Mouse (Mus musculus) retina, embryonic 14.5 days (tissue): Measurements from ENCODE around the gene Ptdss2.

Source experiments
- DNase-seq: peaks from one replicate; pipeline ENCODE4 v3.0.0-alpha.2; 2015; ENCODE audit warnings: low spot score

The Ptdss2 gene

DNA sequence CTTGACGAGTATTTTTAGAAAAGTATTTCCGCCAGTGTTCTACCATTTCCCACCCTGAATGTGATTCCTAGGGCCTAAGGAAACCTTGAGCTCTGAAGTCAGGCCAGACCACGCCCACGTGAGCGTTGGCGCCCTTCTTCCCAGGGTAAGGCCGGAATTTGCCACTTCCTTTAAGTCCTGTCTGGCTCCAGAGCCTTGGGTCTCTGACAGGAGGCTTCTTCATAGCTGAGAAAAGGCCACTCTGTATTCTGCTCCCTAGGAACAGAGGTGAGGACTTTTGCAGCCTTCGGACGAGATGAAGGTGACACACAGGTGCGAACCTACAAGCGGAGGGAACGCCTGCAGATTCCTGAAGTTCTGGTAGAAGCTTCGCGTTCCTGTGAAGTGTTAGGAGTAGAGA is at the start of gene Ptdss2:
TSS of gene Ptdss2 (plus strand) at position 138 of the 400 bp plus-strand sequence.
- no peak for DNase-seq

DNA sequence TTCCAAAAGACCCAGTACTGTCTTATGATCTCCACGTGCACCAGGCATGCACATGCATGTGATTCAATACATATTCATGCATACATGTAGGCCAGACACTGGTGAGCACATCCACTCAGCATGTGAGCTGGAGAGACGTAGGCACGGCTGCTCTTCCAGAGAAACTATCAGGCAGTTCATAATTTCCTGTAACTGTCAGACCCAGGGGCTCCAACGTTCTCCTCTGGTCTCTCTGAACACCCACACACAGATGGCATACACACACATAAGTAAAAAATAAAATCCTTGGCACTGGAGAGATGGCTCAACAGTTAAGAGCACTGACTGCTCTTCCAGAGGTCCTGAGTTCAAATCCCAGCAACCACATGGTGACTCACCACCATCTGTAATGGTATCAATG is 48.4 kb upstream of the Ptdss2 start:
- DNase-seq = no peak

DNA sequence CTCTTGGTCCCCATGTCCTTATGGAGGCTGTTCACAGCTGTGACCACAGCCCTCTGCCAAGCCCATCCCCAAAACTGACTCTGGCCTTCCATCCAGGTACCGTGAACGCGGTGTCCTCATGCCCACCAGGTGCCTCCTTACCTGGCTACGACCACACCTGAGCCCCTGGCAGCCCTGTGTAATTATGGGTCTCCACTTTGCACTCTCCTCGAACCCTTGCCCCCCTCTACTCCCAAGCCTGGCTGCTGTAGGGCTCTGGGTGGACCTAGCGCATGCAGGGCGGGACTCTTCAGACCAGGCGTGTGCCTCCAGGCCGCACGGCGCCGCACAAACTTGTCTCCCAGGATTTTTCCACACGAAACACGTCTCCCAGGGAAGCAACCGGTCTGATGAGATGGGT is 44.3 kb upstream of the Ptdss2 start, which contains the start of gene Pkp3:
TSS of gene Pkp3 (plus strand) at position 378 of the 400 bp plus-strand sequence.
- DNase-seq = no peak

DNA sequence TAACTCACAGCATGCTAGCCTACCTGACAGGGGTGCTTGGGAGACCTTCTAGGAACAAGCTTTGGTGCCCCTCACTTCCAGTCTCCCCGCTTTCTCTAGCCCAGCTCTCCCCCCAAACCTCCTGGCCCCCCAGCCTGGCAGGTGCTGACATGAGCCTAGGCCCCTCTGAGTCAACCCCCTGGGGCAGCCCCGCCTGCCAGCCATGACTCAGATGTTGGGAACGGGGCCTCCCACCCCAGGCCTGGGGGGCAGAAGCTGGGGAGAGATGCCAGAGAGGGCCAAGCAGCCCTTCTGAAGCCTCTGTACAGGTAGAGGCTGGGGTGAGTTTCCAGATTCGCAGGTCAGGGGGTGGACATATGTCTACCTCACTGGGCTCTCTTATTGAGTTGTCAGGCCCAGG is 43.3 kb upstream of the Ptdss2 start:
- DNase-seq = no peak

DNA sequence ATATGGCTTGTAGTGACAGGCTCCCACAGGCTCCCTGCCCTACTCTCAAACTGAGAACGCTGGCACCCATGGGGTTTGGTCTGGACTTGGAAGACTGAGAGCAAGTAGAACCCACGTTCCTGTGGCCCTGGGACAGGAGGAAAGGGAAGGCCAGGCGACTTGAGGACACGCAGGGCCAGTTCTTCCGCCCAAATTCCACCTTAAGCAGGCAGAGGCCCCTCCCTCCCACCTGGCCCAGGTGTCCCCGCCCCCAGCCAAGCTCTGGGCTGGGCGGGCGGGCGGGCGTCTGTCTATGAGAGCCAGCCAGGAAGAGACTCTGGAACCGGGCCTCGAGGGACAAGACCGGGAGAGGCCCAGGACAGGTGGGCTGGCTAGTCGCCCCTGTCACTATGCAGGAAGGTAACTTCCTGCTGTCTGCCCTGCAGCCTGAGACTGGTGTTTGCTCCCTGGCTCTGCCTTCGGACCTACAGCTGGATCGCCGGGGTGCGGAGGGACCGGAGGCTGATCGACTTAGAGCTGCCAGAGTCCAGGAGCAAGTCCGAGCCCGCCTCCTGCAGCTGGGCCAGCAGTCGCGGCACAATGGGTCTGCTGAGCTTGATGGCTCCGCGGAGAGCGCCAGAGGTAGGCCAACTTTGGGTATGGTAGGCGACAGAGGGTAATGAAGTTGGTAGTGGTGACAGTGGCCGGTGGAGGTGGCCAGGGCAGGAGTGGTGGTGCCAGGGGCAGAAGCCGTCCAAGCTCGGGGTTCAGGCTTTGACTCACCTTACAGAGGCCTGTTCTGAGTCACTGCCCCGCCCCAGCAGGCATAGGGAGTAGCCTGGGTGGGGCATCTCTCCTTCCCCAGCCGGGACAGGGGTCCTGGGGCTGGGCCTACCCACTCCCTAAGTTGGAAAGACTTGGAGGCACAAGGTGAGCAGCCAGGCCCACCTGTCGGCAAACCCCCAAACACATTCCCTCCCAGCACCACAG is 42.4 kb upstream of the Ptdss2 start:
- DNase-seq = no peak

DNA sequence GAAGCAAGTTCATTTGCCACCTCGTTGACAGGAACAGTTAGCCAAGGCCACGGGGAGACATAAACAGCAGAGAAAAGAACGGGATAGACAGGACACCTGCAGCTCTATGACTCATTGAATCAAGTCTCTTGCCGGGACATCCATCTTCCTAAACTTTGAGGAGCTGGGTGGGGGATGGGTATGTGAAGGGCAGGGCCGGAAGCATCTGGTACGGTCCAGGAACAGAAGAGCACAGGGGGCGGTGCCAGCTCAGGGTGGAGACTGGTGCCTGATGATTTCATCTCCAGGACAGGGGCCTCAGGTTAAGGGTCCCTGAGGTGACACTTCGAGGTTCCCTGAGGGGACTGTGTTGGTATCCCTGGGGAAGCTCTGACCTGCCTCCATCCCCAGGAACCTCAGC is 34.3 kb upstream of the Ptdss2 start:
- DNase-seq = no peak

DNA sequence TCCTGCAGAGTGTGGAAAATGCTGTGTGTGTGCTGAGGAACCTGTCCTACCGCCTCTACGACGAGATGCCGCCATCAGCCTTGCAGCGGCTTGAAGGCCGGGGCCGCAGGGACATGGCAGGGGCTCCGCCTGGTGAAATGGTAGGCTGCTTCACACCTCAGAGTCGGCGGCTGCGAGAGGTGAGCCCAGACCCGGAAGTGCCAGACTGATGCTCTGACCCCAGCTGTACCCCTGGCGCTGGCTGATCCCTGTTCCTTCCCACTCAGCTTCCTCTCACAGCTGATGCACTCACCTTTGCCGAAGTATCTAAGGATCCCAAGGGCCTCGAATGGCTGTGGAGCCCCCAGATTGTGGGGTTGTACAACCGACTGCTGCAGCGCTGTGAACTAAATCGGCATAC is 33.7 kb upstream of the Ptdss2 start:
- DNase-seq = no peak

DNA sequence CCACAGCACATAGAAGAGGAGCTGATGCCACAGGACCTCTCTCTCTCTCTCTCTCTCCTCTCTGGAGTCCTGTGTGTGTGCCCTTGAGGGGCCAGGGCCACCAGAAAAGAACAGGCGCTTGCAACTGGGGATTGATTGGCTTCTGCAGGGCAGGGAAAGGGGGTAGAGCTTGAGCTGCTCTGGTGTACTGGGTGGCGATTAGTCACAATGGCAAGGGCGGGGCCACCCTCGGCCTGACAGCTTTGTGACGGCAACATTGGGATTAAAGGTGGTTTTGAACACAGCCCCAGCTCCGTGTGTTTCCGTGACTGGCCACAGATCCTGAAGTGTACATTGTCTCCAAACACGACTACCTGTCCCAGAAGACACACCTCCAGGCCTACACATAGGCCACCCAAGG is 32.0 kb upstream of the Ptdss2 start:
- no peak for DNase-seq

DNA sequence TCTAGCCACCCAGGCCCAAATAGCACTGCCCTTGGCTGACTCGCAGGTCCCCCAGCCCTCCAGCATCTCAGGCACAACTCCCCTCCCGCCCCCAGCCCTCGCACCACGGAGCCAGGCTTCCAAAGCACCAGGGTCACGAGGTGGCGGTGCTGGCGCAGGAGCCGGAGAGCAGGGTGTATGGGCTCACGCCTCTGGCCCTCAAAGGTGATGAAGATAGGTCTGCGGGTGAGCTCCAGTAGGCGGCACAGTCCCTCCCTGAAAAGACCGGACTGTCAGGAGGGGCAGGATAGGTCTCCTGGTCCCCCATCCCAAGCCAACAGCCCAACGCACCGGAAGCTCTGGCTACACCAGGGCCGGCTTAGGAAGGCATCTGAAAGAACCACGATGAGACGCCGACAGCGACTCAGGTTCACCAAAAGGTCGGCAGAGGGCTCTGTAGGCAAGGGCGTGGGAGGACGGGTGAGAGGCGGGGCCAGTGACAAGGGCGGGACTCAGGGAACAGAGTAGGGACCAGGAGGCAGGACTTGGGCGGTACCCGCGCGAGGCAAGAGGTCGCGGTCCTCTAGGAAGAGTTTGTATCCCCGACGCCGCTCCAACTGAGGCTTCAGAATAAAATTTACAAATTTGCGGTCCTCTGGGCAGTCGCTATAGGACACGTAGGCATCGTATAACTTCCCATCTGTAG is 30.0 kb upstream of the Ptdss2 start:
- DNase-seq = peak; percentile 86

DNA sequence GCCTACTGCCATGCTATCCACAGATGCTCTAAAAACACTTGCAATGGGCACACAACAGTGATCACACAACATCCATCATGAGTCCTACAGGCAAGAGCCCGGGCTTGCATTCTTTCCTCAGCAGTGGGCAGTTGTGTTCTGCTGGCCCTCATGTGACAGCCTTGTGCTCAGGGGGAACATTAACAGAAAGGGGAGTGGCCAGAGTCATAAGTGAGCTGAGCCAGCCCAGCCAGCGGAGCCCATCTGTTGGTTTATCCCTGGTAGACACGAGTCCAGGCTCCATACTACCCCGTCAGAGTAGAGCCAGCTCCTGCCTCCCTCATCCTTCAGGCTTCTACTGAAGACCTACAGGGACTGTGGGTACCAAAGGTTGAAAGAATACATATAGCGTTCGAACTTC is 28.2 kb upstream of the Ptdss2 start:
- DNase-seq = no peak

DNA sequence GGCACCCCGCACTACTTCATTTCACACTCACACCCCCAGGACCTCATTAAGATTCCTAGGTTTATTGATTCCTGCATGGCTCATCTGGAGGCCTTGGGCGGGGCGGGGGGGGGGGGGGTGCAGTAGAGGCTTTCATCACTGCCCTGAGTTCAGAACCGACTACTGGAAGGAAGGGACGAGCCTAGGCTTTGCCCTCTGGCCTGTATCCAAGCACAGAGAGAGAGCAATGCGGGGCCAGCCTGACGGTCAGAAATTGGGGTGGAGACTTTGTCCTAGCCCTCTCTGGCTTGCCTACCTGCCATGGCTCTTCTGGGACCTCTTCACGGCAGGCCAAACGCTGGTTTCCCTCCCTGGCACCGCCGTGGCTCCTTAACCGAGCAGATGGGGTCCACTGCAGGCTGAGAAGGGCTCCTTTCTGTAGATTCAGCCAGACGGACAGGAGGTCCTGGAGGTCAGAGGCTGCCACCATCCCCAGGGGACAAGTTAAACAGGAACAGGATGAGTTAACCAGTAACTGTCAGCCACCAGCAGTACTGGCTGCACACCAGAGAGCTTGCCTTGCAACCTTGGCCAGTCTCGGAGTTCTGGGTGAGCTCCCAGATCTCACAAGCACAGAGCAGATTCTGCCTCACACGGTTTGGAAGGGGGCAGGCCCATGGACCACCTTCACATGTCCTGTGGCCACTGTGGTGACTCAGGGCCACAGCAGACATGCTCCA is 27.5 kb upstream of the Ptdss2 start:
- no peak for DNase-seq

DNA sequence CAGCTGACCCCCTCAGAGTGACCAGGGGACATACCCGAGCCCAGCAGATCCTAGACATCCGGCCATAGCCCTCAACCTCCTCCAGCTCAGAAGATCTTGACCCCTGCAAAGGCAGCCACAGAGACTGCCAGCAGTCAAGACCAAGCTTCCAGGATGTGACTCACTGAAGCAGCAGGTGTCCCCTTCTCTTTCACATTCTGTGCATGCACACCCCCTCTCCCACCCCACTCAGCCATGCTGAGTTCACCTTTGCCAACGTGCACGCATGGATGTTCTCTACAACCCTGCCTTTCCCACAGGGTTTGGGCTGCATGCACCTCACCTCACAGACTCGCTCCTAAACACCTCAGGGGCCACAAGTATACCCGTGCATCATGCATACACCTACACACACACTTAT is 26.2 kb upstream of the Ptdss2 start:
- DNase-seq = no peak

DNA sequence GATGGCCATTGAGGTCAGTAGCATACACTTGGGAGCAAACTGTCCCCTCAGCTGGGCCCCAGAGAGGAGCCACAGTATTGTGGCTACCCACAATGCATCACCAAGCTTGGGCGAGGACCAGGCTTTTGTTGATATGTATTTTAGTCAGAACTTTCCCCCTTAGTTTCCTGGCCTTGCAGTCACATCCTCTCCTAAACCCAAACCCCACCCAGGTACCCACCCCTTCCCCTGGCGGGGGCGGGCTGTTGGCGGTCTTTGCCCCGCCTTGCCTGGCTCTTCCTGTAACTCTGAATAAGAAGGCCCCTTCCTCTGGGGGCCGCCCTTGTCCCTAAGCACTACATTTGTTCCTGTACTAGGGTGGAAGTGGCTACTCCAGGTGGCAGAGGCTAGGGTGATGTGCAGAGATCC is 25.5 kb upstream of the Ptdss2 start:
- DNase-seq = no peak

DNA sequence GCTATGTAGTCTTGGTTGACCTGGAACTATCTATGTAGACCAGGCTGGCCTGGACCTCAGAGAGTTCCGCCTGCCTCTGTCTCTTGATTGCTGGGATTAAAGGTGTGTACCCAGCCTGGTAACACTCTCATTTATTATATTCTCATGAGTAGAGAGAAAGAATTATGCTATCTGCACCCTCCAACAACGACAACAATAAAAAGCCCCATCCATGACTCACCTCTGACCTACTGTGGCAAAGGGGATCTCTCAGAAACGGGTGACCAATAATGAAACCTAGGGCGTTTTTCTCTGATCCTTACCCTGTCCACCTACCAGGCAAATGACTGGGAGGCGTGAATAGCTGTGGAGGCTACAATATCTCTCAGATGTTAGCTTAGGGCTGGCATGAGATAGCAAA is 25.0 kb upstream of the Ptdss2 start:
- DNase-seq = no peak

DNA sequence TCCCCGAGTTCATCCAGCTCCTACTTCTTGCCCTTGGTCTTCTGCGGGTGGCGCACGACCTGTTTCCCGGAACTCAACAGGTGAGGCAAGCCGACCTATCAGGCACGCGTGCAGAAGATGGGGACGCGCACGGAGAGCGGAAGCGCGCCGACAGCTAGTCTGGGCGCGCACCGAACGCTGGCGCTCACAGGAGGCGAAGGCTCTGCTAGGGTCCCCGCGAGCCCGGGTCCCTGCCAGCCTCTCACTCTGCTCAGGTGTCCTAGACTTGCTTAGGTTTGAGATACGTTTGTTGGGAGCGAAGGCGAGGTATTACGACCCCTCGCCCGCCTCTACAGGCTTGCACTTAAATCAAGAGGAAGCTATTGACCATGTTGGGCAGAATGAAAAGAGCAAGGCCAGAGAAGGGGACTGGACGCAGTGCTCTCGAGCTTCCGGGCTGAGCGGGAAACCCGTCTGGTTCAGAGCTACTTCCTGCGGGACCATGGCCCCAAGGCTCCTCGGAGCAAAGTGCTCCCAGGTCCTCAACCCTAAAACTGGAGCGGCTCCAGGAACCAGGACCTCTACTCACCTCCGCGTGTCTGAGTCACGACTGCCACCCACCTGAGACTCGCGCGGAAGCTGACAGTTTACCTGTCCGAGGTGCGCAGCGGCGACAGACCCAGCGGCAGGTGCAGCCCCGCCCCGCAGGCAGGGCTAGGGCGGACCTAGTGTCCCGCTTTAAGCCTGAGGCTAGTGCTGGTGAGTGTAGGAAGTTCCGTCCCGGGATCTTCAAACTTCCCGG is 22.1 kb upstream of the Ptdss2 start, which contains the start of gene Sigirr:
TSS of gene Sigirr (minus strand) at position 662 of the 781 bp plus-strand sequence.
- DNase-seq = peak; percentile 20

DNA sequence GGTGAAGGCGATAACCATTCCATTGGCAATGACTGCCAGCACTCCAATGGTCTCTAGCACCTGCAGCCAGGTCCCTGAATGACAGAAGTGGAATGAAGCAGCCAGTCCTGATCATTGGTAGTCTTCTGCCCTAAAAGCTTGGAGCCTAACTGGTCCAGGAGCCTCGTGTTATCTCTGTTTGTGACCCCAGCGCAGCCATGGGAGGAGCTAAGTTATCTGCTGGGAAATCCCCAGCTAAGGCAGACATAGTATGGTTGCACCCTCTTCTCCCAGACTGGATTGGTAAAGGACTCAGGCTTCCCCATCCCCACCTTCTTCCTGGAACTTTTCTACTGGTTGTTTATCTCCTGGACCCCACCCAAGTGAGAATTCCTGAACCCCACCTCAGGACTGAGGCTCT is 19.0 kb upstream of the Ptdss2 start:
- DNase-seq = no peak

DNA sequence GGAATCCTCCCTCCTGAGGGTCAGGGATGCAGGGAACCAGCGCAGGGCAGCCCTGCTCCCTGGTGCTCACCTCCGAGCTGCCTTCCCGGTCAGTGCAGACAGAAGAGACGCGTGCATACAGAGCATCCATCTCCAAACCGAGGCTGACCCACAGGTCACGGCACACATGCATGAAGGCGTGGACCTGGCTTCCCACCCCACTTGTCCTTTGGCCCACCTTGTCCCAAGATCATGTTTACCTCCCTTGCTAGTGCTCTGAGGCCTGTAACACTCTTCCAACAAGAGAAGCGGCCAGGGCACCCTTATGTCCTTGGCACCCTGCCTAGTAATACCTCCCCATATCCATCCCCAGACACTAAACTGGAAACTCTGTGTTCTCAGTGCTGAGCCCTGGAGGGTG is 6.3 kb upstream of the Ptdss2 start:
- no peak for DNase-seq

DNA sequence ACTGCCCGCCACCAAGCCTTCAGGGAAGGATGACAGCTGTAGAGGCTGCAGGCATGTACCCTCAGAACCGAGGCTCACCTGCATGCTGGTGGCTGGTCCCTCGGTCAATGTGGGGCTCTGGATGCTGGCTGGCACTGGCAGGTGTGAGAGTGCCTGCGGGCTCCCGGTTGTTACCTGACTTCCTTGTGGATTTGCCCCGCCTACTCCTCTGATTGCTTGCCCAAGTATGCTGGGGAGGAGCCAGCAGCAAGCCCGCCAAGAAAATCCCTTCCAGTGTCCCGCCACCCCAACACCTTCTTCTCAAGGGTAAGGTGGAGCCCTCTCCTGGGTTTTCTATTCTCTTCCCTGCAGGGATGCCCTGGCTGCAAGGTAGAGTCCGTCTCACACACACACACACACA is 4.5 kb upstream of the Ptdss2 start, which contains the start of gene Ano9:
TSS of gene Ano9 (minus strand) at position 171 of the 400 bp plus-strand sequence.
- DNase-seq = no peak

DNA sequence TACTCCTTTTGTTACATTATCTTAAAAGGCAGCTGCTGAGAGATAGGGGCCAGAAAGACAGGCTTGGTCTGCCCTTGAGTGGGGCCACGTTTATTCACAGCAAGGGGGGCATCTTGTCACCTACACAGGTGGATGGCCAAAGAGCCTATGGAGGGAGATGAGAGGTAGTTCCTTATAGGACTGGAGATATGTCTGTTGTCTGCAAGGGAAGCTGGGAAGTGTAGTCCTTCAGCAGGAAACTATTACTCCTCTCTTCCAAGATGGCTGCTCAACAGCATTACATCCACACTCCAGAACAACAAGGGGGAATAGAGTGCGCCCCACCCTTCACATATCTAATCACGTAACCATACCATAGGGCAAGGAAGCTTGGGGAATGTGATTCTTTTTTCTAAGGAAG is 2.7 kb upstream of the Ptdss2 start:
- no peak for DNase-seq

DNA sequence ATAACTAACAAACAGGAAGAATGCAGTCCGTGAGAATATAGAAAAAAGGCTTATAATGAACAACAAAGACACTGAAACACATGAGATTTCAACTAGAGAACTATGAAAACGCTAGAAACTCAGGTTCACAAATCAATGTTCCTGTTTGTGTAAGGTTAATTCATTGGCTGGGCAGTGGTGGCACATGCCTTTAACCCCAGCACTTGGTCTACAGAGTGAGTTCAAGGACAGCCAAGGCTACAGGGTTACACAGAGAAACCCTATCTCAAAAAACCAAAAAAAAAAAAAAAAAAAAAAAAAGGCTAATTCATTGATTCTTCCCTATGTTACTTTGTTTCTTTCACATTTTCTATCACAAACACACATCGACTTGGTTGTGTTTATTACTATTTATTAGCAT is 1.6 kb upstream of the Ptdss2 start:
- DNase-seq = no peak

DNA sequence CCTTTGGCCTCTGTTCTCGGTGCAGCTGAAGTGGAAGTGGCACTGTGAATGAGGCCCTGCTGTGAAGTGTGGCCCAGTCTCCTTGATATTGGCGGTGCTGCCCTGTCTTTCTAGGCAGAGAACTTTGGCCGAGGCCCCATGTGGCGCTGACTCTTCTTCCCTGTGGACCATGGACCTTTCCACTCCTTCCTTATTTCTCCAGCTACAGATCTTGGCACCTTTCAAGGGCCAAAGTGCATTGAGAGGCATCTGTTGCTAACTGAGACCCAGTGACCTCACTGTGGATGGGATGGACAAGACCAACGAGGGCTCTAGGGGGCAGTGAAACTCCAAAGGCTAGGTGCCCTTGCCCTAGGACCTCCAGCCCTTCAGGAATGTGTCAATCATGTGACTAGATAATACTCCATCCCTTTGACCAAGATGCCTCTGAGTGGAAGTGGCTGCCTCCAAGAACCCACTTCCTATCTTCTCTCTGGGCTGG is 1.1 kb upstream of the Ptdss2 start:
- no peak for DNase-seq
